Mouse (Mus musculus): ENCODE data around the gene Alg14.
A peak's percentile ranks its signal among the peaks of the same experiment; 100 is the strongest.

Gene Alg14

DNA sequence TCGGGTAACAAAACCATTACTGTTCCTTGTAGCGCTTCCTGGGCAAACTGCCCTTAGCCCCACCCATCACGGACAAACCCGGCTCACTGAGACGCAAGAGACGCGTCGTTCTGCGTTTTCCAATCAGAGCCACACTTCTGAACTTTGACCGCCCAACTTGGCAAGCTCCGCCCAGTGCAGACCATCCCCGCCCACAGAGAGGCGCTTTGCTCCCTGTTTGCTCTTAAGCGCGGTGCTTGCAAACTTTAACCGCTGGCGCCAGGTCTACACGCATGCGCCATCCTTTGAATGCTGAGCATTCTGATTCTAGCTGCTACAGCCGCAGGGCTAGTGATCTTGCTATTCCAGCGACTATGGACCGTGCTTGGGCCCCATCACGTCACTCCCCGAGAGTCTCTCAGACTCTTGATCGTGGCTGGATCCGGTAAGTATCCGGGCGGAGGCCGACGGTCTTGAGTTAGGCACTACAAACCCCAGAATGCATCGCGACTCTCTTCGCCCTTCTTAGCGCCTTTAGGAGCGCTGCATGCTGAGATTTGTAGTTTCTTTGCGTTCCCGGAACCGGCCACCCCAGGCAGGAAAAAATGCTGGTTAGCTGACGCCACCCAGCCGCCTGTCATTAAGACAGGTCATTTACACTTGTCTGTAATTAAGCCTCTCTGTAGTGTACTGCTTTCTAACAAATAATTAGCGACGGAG lies at the start of gene Alg14:
Alg14 (plus strand) TSS at position 214 of the 699 bp plus-strand sequence.
- DNase-seq = peak; percentile 99

GRCm38 (mm10) chr3:121242111-121242936 lies 49.2 kb upstream of the Alg14 start:
- no peak for DNase-seq

GRCm38 (mm10) chr3:121242941-121243340 lies 48.6 kb upstream of the Alg14 start:
- DNase-seq = no peak

- no peak for DNase-seq
Observed at GRCm38 (mm10) chr3:121250048-121250447, 41.5 kb upstream of the Alg14 start.

DNA sequence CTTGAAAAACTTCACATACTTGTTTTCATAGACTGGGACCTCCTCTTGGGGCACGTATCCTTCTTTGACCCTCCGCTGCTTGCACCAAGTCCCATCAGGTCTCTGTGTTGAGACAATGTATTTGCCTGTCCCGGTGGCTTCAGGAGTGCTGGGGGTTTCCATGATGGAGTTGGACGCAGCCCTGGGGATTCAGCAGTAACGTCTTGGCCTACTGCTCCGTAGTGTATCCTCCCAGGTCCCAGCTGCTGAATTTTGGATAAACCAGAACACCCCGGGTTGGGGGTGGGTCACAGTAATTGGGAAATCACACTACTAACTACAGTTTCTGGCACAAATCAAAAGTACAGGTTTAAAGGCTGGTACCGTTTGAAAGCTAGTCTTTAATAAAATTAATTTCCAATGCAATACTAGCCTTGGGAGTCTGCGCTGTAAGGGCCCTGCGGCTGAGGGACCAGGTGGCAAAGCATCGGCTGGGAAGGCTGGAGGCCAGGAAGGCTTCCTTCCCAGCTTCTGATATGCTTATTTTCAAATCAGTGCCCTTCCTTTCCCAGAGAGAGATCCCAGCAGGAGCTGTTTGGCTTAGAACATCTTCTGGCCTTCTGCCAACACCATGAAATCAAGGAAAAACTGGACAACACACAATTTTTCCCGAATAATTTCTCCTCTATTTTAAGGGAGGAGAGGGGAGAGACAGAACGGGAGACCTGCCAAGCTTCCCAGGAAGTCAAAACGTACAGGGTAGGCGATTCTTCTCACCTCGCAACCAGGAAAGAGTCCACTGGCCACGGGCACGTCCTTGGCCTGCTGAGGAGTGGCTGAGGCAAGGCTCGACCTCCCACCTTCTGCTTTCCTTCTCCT lies 40.8 kb upstream of the Alg14 start:
- no peak for DNase-seq

GRCm38 (mm10) chr3:121255501-121255900 lies 36.1 kb upstream of the Alg14 start:
- no peak for DNase-seq

- no peak for DNase-seq
Observed at GRCm38 (mm10) chr3:121256131-121256530, 35.4 kb upstream of the Alg14 start.

GRCm38 (mm10) chr3:121257418-121257817 lies 34.2 kb upstream of the Alg14 start:
- DNase-seq = peak; percentile 53

DNA sequence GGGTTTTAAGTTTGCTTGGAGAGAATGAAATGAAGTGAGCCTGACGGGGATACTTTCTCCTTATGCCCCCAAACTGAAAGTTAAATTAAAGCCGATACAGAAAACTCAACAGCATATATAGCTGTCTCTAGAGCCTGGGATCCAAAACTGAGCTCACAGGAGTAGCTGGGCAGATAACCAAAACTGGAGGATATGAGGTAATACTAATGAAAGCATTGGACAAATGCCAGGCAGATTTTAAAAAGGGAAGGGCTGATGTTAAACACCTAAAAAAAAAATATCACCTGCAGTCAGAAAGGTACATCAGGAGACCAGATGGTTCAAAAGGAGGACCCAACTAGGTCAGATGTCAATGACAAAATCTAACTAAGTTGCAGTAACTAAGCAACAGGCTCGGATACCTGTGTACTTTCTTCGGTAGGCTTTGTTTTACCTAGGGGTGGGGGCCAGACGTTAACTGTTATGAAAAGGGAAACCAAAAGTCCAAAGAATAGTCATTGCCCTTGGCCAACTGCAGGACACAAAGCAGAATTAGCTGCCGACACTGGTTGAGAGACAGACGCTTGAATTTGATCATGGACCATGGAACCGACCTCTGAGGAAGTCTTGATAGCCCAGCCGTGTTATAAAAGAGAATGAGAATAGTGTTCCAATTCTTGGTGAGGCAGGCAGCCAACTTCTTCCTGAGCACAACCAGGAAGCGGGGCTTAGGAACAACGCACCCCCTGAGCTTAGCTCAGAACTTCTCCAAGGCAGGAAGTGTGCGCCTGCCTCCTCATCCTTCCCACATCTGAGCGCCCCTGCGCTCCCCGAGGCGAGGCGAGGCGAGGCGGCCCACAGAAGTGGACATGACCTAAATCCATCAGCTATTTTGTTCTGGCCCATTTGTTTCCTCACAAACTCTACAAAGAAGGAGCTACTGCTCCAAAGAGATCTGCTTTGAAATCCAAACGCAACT lies 32.8 kb upstream of the Alg14 start:
- peak; percentile 14 for DNase-seq

- no peak for DNase-seq
Observed at GRCm38 (mm10) chr3:121260041-121260440, 31.5 kb upstream of the Alg14 start.

GRCm38 (mm10) chr3:121260831-121261230 lies 30.7 kb upstream of the Alg14 start:
- DNase-seq = no peak

- no peak for DNase-seq
Observed at GRCm38 (mm10) chr3:121261251-121261650, 30.3 kb upstream of the Alg14 start.

DNA sequence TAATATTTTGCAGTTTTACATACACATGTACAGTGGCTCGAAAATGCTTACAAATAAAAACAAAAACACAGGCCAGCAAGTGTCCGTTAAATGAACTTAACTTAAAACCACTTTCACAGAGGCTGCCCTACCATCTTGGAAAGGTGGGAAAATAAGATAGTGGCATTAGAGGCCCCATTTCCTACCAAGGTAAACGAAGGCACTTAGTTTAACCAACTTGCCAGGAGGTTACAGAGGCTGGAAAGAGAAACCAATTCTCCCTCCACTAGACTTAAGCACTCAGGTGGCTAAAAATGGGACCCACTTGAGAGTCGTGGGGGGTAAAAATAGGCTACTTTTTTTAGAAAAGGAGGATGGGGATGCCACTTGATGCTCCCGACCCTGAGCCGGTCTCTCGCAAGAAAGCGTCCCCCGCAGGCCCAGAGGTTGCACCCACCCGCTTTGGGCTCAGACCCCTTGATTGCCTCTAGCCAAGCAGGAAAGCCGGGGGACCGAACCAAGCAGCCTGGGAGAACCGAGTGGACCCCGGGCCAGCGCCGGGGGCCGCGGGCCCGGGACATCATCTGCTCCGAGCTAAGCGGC lies 29.5 kb upstream of the Alg14 start:
- DNase-seq = no peak

DNA sequence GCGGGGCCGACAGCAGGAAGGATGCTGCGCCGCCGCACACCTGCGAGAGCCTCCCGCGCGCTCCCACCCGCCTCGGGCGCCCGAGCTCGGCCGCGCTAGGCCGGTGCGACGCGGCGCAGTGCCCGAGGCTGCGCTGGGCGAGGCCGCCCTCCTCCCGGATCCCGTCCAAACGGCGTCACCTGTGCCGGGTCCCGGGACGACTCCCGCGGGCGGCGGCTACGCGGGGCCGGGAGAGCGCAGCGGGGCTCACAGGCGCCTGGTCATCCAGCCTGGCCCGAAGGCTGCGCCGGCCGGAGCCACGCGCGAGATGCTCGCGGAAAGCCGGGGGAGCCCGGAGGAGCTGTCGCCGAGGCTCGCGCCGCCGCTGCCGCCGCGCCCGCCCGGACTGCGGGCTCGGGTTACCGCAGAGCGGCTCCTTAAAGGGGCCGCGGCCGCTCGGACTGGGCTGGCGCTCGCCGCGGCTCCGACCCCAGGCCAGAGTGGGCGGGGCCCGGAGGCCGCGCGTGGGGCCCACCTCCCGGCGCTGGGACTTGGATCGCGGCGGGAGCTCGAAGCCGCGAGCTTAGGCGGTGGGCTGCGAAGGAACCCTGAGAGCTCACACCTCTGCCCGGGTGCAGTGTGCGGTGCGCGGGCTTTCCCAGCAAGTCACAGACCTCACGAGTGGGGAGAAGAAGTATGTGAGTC lies 28.9 kb upstream of the Alg14 start:
- DNase-seq = no peak

DNA sequence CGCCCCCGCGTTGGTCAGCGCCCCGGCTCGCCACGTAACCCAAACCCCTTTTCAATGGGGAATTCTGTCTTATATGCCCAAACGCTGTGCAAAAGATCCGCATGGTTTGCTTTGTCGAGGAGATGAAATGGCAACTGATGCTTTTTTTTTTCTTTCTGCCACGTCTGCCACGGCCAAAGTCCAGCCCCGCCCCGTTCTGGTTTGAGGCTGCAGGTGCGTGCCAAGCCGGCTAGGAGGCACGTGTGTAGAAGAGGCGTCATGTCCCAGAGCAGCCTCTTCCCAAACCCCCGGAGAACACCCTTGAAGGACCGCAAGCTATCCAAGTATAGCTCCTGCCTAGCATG lies 28.4 kb upstream of the Alg14 start:
- DNase-seq = peak; percentile 34

DNA sequence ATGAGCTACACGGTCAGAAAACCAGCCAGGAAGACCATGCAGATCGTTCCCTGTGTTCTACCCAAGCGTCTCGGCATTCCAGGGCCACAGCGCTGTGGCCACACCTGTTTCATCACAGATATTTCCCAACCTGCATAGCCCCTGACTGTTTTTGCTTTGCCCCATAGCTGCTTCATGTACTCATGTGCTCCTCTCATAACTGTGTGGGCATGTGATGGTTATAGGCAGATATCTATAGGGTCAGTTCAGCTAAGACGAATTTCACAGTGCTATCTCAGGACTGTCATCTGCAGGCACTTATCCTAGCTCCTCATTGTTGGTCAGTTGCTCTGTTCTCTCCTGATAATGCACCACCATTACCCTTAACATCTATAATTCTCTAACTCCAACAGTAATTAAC lies 27.3 kb upstream of the Alg14 start:
- DNase-seq = no peak

GRCm38 (mm10) chr3:121267283-121267682 lies 24.3 kb upstream of the Alg14 start:
- no peak for DNase-seq

DNA sequence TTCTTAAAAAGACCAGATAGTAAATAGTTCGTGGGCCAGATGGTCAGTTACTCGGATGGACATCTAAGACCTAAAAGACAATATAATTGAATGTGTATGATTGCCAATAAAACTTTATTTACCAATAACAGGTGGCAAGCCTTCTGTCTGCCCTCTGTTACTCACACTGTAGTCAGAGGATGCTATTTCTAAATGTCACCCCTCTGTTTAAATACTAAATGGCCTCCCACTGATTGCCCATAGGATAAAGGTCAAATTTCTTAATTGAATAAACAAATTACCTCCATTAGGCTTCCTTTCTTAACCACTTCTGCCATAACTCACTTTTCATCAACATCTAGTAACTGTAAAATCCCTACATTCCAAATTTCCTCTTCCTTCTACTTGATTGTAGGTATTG lies 19.0 kb upstream of the Alg14 start:
- DNase-seq = no peak

DNA sequence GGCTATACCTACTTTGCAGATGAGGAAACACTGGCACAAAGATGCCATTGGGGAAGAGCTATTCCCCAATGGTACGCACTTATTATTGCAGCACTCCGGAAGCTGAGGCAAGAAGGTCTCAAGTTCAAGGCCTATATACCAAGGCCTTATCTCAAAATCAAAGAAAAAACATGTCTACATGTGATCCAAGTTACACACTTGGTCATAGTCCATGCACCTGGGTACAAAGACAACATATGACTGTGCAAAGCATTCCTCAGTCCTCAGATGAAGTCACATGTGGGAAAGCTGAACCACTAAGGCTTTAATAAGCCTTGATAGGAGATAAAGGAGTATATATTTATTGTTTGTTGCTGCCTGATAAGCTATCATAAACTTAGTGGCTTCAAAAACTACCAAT lies 17.6 kb upstream of the Alg14 start:
- DNase-seq = no peak

- no peak for DNase-seq
Observed at GRCm38 (mm10) chr3:121277009-121277408, 14.6 kb upstream of the Alg14 start.

GRCm38 (mm10) chr3:121277557-121277956 lies 14.0 kb upstream of the Alg14 start:
- no peak for DNase-seq

Measured in layer of hippocampus, adult 9-11 months (tissue).